ENCODE assay signal across 9 mouse cellular contexts in genomic region chr6:39415762-39416161, GRCm38 (mm10). TPM values are rescaled to one million over a fixed set of nuclear protein-coding genes. Genes with fewer than 3 reads are reported as not detected.
DNase-seq lines count a peak whose midpoint lies in the region; ATAC-seq and TF ChIP-seq lines count a peak whose summit lies in the region.
"Had no signal": no experiment of that assay in that cellular context is flagged by ENCODE, and none has a peak within 500 bp of the region (broad histone marks: within the 10 kb centered on the region; RNA-seq: fewer than 3 reads in every experiment).

No protein-coding gene starts in this region.

- H3K4me1 ChIP-seq in heart, embryonic 11.5 days (ENCODE audit: control insufficient read depth, insufficient read depth, low read length), result 0 out of 2 replicates have a peak, but pooled peaks cover 3% of the 10 kb centered on the region
- H3K4me1 ChIP-seq in ES-E14 (ENCODE audit: control insufficient read depth in 2 of 2, insufficient read depth in 2 of 2, low read length in 2 of 2, poor library complexity in 1 of 2), result peaks cover 0 to 5% of the 10 kb centered on the region in 2 experiments; a peak in 2 of 4 replicates

- no peak for ATAC-seq in heart, embryonic 11.5 days (replicated peaks; ENCODE audit: insufficient number of reproducible peaks, low FRiP score, low TSS enrichment)

- no peak overlapping the region for H3K27ac ChIP-seq in heart, embryonic 11.5 days (ENCODE audit: low read depth, low read length)
- peak overlapping the region; percentile 71; the same call in 1 of the 2 replicates for H3K27ac ChIP-seq in ES-E14 (ENCODE audit: insufficient read depth, low read depth, low read length, poor library complexity, severe bottlenecking)
- H3K27ac ChIP-seq: embryonic facial prominence, embryonic 12.5 days had no signal

- WGBS in heart, embryonic 11.5 days (ENCODE audit: insufficient replicate concordance), result 41% methylated on average over 3 of the region's 5 CpGs

- H3K36me3 ChIP-seq in heart, embryonic 11.5 days (ENCODE audit: control insufficient read depth, insufficient read depth, low read length), result no peaks in the 10 kb centered on the region
- peaks cover 27% of the 10 kb centered on the region for H3K36me3 ChIP-seq in ES-E14 (ENCODE audit: control insufficient read depth, insufficient read depth, low read length, poor library complexity, severe bottlenecking)
- H3K36me3 ChIP-seq: embryonic facial prominence, embryonic 12.5 days had no signal

- in situ Hi-C loops in ES-E14 (cut with MboI; ENCODE audit: low sequenced_read_pairs in 2 of 2, unreplicated experiment in 2 of 2), result no loop called here

- H3K4me2 ChIP-seq in heart, embryonic 11.5 days, result no peak overlapping the region
- H3K4me2 ChIP-seq: embryonic facial prominence, embryonic 12.5 days had no signal

- peak; percentile 49 for DNase-seq in heart, adult 8-10 months (ENCODE audit: low spot score)
- peak; percentile 80 for DNase-seq in ES-E14 (ENCODE audit: low read depth, low spot score)
- DNase-seq in cerebellum, adult 11-12 months, result peak; percentile 49
- DNase-seq in frontal cortex, postnatal 14 days (ENCODE audit: low spot score in 2 of 2), result peak; percentile 39 to 63
- DNase-seq in layer of hippocampus, postnatal 14 days (ENCODE audit: low spot score in 2 of 2), result peak; percentile 33 to 66
- peak; percentile 53 for DNase-seq in lung, postnatal 25 days (ENCODE audit: low spot score)
- DNase-seq in spleen, postnatal 36 days (ENCODE audit: low spot score in 2 of 2), result peak; percentile 46 to 65

- H3K9me3 ChIP-seq in heart, embryonic 11.5 days (replicated peaks; ENCODE audit: control insufficient read depth, low read length), result no peaks in the 10 kb centered on the region
- H3K9me3 ChIP-seq in ES-E14 (ENCODE audit: control insufficient read depth, insufficient read depth, low read depth, low read length), result no peaks in the 10 kb centered on the region
- H3K9me3 ChIP-seq: embryonic facial prominence, embryonic 12.5 days had no signal

- peaks cover 11% of the 10 kb centered on the region for H3K27me3 ChIP-seq in heart, embryonic 11.5 days (ENCODE audit: control insufficient read depth, insufficient read depth, low read length)

- no peak overlapping the region for H3K4me3 ChIP-seq in heart, embryonic 11.5 days (ENCODE audit: low read depth, low read length)
- H3K4me3 ChIP-seq in ES-E14 (ENCODE audit: insufficient read depth in 1 of 2, low read depth in 1 of 2, low read length in 2 of 2, poor library complexity in 1 of 2, severe bottlenecking in 1 of 2), result peak overlapping the region; percentile 21 to 71
- H3K4me3 ChIP-seq: embryonic facial prominence, embryonic 12.5 days had no signal

- no peak overlapping the region for H3K9ac ChIP-seq in heart, embryonic 11.5 days (ENCODE audit: low read depth, low read length)
- H3K9ac ChIP-seq in ES-E14 (ENCODE audit: insufficient read depth, low read depth, low read length, poor library complexity, severe bottlenecking), result peak overlapping the region; percentile 26; the same call in 1 of the 2 replicates
- H3K9ac ChIP-seq: embryonic facial prominence, embryonic 12.5 days had no signal

TF ChIP-seq in ES-E14, 5 proteins besides CTCF, POLR2A, EP300 and RAD21:
- TF ChIP-seq ZC3H11A (IDR thresholded peaks at IDR 0.05; ENCODE audit: borderline replicate concordance, low read depth, low read length), result peak; percentile 53; the same call in 1 of the 2 replicates
- TF ChIP-seq MAFK (IDR thresholded peaks at IDR 0.05; ENCODE audit: insufficient read depth, low read depth, low read length), result peak; percentile 76
- no peak for TF ChIP-seq HCFC1 (IDR thresholded peaks at IDR 0.05; ENCODE audit: borderline replicate concordance, insufficient read depth, low read length)
- 0 out of 2 replicates have a peak, but pooled peaks have one; percentile 22 for TF ChIP-seq CHD2 (IDR thresholded peaks at IDR 0.05; ENCODE audit: low read depth, low read length)
- TF ChIP-seq ZNF384 (IDR thresholded peaks at IDR 0.05; ENCODE audit: low read depth, low read length), result peak; percentile 91

RNA-seq across cellular contexts. Expression of gene Mkrn1, which starts 4.5 kb away (rescaled TPM):
- total RNA-seq in heart, adult 8-10 months (2022), result 10 to 100 TPM; 32.5 to 68.0 (median 39.8) TPM
- polyA plus RNA-seq in heart, embryonic 11.5 days (2014; fragmentation: Nextera tagmentation; extraction: Ambion mirVana), result 33.2 and 34.5 TPM in 2 replicates
- total RNA-seq in ES-E14 (2012; rRNA removed), result 652 and 719 TPM in 2 replicates
- total RNA-seq in layer of hippocampus, postnatal 14 days (2021), result 100 to 1,000 TPM; 145 to 156 TPM

RNA-seq across cellular contexts. Expression of gene Rab19, which starts 34.8 kb away (rescaled TPM):
- total RNA-seq in heart, adult 8-10 months (2022), result under 1 TPM in 3 of 4 experiments, not detected in 1; 0.29 to 0.75 (median 0.44) TPM
- polyA plus RNA-seq in heart, embryonic 11.5 days (2014; fragmentation: Nextera tagmentation; extraction: Ambion mirVana), result 0.64 and 0.96 TPM in 2 replicates
- total RNA-seq in ES-E14 (2012; rRNA removed), result 0.53 and 0.62 TPM in 2 replicates
- under 1 TPM in 1 of 2 experiments, not detected in 1; 0.21 TPM for total RNA-seq in layer of hippocampus, postnatal 14 days (2021)

RNA-seq across cellular contexts. Expression of gene Slc37a3, which starts 38.3 kb away (rescaled TPM):
- 10 to 100 TPM; 18.9 to 25.0 (median 19.7) TPM for total RNA-seq in heart, adult 8-10 months (2022)
- 34.5 and 43.5 TPM in 2 replicates for polyA plus RNA-seq in heart, embryonic 11.5 days (2014; fragmentation: Nextera tagmentation; extraction: Ambion mirVana)
- total RNA-seq in ES-E14 (2012; rRNA removed), result 45.2 and 66.4 TPM in 2 replicates
- 10 to 100 TPM; 85.7 to 87.6 TPM for total RNA-seq in layer of hippocampus, postnatal 14 days (2021)
